Mouse (Mus musculus): ENCODE data around the gene Wdtc1. TPM values are rescaled to one million over a fixed set of nuclear protein-coding genes. Genes with fewer than 3 reads are reported as not detected.

Wdtc1 gene
- polyA plus RNA-seq (2014; fragmentation: Illumina TruSeq; extraction: RNeasy Lipid Tissue Mini Kit (QIAGEN cat#74804); ENCODE audit: low replicate concordance) = 3.7 TPM

GRCm38 (mm10) chr4:133353367-133354365 is at the start of gene Wdtc1:
TSS of gene Wdtc1 (minus strand) at chr4:133353481.

DNA sequence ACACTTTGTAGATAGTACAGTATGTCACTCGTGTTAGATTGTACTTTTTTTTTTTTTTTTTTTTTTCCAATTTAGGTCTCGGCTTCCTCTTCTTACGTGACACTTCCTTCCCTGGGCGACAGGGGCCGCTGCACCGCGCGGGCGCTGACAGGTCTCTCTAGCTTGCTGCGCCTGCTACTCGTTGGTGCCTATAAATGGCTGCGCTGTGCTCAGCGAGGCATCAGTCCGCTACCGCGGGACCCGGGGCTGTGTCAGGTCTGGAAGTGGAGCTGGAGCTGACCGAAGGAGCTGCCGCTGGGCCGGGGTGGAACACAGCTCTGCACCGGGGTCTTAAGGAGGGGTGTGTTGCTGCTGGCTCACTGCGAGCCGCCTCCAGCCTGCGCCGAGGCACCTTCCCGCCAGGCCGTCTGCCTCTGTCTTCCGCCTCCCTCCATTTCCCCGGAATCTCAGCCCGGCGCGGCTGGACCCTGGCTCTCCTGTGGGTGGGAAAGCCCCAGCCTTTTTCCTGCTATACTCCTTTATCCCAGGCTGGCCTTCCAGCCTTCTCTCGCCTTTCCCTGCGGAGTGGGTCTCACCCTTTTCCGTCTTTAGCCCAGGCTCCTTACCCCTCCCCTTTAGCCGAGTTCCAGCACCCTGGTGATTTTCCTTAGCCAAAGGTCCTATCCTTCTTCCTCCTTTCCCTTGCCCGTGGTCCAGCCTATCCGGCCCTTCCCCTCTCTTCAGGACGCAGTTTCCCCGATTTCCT is 16.4 kb upstream of the Wdtc1 start, which contains the start of gene Slc9a1:
Gene Slc9a1 (plus strand): TSS at position 154 of the 745 bp plus-strand sequence.

DNA sequence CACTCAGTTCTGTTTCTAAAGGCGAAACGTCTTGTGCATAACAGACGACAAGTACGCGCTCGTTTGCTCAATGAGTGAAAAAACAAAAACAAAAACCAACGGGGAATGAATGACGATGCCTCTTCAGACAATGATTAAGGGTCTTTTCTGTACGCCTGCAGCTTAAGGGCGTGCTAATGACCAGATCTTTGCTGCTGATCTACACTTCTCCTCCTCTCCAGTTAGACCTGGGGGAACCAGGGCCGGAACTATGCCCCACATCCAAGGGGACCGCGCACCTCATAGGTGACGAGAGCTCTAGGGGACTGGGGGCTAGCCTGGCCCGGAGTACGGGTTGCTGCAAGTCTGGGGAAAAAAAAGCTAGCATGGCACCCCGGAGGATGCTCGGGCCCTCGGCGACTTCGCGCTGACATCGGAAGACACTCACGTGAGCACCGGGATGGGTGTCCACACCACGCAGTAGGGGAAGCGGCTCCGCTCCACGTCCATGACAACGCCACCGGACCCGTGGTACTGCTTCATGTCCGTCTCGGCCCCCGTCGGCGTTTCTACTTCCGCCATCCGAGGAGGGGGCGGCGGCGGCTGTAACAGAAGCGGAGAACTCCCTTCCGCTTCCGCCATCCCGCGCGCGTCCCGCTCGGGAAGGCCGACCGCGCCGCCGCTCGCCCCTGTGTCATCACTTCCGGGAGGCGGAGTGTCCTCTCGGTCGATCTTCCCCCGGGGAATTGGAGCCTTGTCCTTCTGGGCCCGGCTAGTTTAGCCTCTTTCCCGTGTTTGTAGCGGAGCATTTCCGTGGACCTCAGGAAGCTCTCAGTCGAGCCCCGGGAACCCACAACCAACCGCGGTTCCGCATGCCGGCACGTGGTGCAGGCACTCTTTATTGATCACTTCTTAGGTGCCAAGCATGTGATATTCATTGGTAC is 75.9 kb downstream of the Wdtc1 start, which contains the start of gene Tmem222:
Gene Tmem222 (minus strand): TSS at position 689 of the 923 bp plus-strand sequence.

GRCm38 (mm10) chr4:133262882-133263281 is 90.4 kb downstream of the Wdtc1 start, which contains the start of gene Sytl1:
TSS of gene Sytl1 (minus strand) at chr4:133263113.

Other genes starting within 250 kb of the Wdtc1 start
- gene Wasf2, start 223.0 kb downstream of the Wdtc1 start, polyA plus RNA-seq (2014; fragmentation: Illumina TruSeq; extraction: RNeasy Lipid Tissue Mini Kit (QIAGEN cat#74804); ENCODE audit: low replicate concordance) = 123 TPM
- not detected for gene Cd164l2, start 141.3 kb downstream of the Wdtc1 start, polyA plus RNA-seq (2014; fragmentation: Illumina TruSeq; extraction: RNeasy Lipid Tissue Mini Kit (QIAGEN cat#74804); ENCODE audit: low replicate concordance)
- not detected for gene Gpr3, start 140.9 kb downstream of the Wdtc1 start, polyA plus RNA-seq (2014; fragmentation: Illumina TruSeq; extraction: RNeasy Lipid Tissue Mini Kit (QIAGEN cat#74804); ENCODE audit: low replicate concordance)
- not detected for gene Map3k6, start 112.7 kb downstream of the Wdtc1 start, polyA plus RNA-seq (2014; fragmentation: Illumina TruSeq; extraction: RNeasy Lipid Tissue Mini Kit (QIAGEN cat#74804); ENCODE audit: low replicate concordance)
- gene Sytl1, start 90.4 kb downstream of the Wdtc1 start, polyA plus RNA-seq (2014; fragmentation: Illumina TruSeq; extraction: RNeasy Lipid Tissue Mini Kit (QIAGEN cat#74804); ENCODE audit: low replicate concordance) = not detected
- gene Tmem222, start 75.7 kb downstream of the Wdtc1 start, polyA plus RNA-seq (2014; fragmentation: Illumina TruSeq; extraction: RNeasy Lipid Tissue Mini Kit (QIAGEN cat#74804); ENCODE audit: low replicate concordance) = not detected
- gene Slc9a1, start 16.2 kb upstream of the Wdtc1 start, polyA plus RNA-seq (2014; fragmentation: Illumina TruSeq; extraction: RNeasy Lipid Tissue Mini Kit (QIAGEN cat#74804); ENCODE audit: low replicate concordance) = 0.97 TPM
- gene Tent5b, start 126.7 kb upstream of the Wdtc1 start, polyA plus RNA-seq (2014; fragmentation: Illumina TruSeq; extraction: RNeasy Lipid Tissue Mini Kit (QIAGEN cat#74804); ENCODE audit: low replicate concordance) = not detected
- 1.0 TPM for gene Trnp1, start 145.1 kb upstream of the Wdtc1 start, polyA plus RNA-seq (2014; fragmentation: Illumina TruSeq; extraction: RNeasy Lipid Tissue Mini Kit (QIAGEN cat#74804); ENCODE audit: low replicate concordance)
- gene Kdf1, start 165.5 kb upstream of the Wdtc1 start, polyA plus RNA-seq (2014; fragmentation: Illumina TruSeq; extraction: RNeasy Lipid Tissue Mini Kit (QIAGEN cat#74804); ENCODE audit: low replicate concordance) = 1.6 TPM
- 6.8 TPM for gene Nudc, start 192.5 kb upstream of the Wdtc1 start, polyA plus RNA-seq (2014; fragmentation: Illumina TruSeq; extraction: RNeasy Lipid Tissue Mini Kit (QIAGEN cat#74804); ENCODE audit: low replicate concordance)
- not detected for gene Nr0b2, start 199.9 kb upstream of the Wdtc1 start, polyA plus RNA-seq (2014; fragmentation: Illumina TruSeq; extraction: RNeasy Lipid Tissue Mini Kit (QIAGEN cat#74804); ENCODE audit: low replicate concordance)
- not detected for gene Gpatch3, start 221.3 kb upstream of the Wdtc1 start, polyA plus RNA-seq (2014; fragmentation: Illumina TruSeq; extraction: RNeasy Lipid Tissue Mini Kit (QIAGEN cat#74804); ENCODE audit: low replicate concordance)
- not detected for gene Gpn2, start 230.9 kb upstream of the Wdtc1 start, polyA plus RNA-seq (2014; fragmentation: Illumina TruSeq; extraction: RNeasy Lipid Tissue Mini Kit (QIAGEN cat#74804); ENCODE audit: low replicate concordance)
- 0.45 TPM for gene Sfn, start 248.7 kb upstream of the Wdtc1 start, polyA plus RNA-seq (2014; fragmentation: Illumina TruSeq; extraction: RNeasy Lipid Tissue Mini Kit (QIAGEN cat#74804); ENCODE audit: low replicate concordance)

All from small intestine, adult 10 weeks (tissue).